Mouse (Mus musculus) lung, postnatal 0 days (tissue): ENCODE results near the gene Ankrd27. TPM values are rescaled to one million over a fixed set of nuclear protein-coding genes. Genes with fewer than 3 reads are reported as not detected.

Experiments
- ATAC-seq: fragments of 200-750 bp; cut with Nextera tagmentation; 2 replicates; pipeline ENCODE4 v1.8.0; 2017; ENCODE audit warnings: moderate library complexity
- DNase-seq: peaks from one replicate; pipeline ENCODE4 v3.0.0-alpha.2; 2016; ENCODE audit warnings: low spot score
- H3K27ac ChIP-seq: fragments of 300-500 bp; sonication (generic); 2 replicates; pipeline ENCODE4 v1.5.1; 2014; ENCODE audit warnings: antibody characterized with exemption, mild to moderate bottlenecking, low read length, mixed read lengths
- H3K27me3 ChIP-seq: fragments of 300-500 bp; sonication (generic); replicated peaks from 2 replicates; pipeline ENCODE4 v1.6.1; 2014; ENCODE audit warnings: low read length, mixed read lengths; ENCODE audit not compliant: insufficient read depth
- H3K36me3 ChIP-seq: fragments of 300-500 bp; sonication (generic); 2 replicates; pipeline ENCODE4 v1.6.1; 2014; ENCODE audit warnings: low read length, mixed read lengths; ENCODE audit not compliant: insufficient read depth
- H3K4me1 ChIP-seq: fragments of 300-500 bp; sonication (generic); 2 replicates; pipeline ENCODE4 v1.6.1; 2014; ENCODE audit warnings: antibody characterized with exemption, low read depth, low read length, mixed read lengths; ENCODE audit not compliant: insufficient read depth
- H3K4me2 ChIP-seq: fragments of 300-500 bp; sonication (generic); replicated peaks from 2 replicates; pipeline ENCODE4 v1.6.1; 2014; ENCODE audit warnings: low read depth, mild to moderate bottlenecking, low read length, moderate library complexity, mixed read lengths
- H3K4me3 ChIP-seq: fragments of 300-500 bp; sonication (generic); 2 replicates; pipeline ENCODE4 v1.5.1; 2014; ENCODE audit warnings: low read depth, low read length
- H3K9ac ChIP-seq: fragments of 300-500 bp; sonication (generic); replicated peaks from 2 replicates; pipeline ENCODE4 v1.6.1; 2014; ENCODE audit warnings: low read depth, mild to moderate bottlenecking
- H3K9me3 ChIP-seq: fragments of 300-500 bp; sonication (generic); 2 replicates; pipeline ENCODE4 v1.6.1; 2016; ENCODE audit warnings: low read length, mixed read lengths
- CTCF ChIP-seq: IDR thresholded peaks from 2 replicates; pipeline ENCODE4 v1.5.1; 2016; ENCODE audit warnings: antibody characterized with exemption, mild to moderate bottlenecking
- EP300 ChIP-seq: IDR thresholded peaks from 2 replicates; pipeline ENCODE4 v1.6.1; 2016; ENCODE audit warnings: antibody characterized with exemption, mild to moderate bottlenecking, control low read depth
- WGBS: fragments of 180-500 bp; shearing (Covaris S2); extraction: QIAGEN DNeasy Blood & Tissue Kit; methylation state at CpG from one replicate; pipeline ENCODE4 v1.1.7; 2014; 5-methylcytosine and 5-hydroxymethylcytosine counted together
- polyA plus RNA-seq: library from polyadenylated mRNA; unstranded; fragments of >200 nt; fragmentation: Nextera tagmentation; extraction: Ambion mirVana; gene quantifications from 2 replicates; pipeline ENCODE4 v1.2.1, GENCODE M21; 2015

Gene Ankrd27
- polyA plus RNA-seq, 1 experiment from 2014 or later: 12.7 TPM

DNA sequence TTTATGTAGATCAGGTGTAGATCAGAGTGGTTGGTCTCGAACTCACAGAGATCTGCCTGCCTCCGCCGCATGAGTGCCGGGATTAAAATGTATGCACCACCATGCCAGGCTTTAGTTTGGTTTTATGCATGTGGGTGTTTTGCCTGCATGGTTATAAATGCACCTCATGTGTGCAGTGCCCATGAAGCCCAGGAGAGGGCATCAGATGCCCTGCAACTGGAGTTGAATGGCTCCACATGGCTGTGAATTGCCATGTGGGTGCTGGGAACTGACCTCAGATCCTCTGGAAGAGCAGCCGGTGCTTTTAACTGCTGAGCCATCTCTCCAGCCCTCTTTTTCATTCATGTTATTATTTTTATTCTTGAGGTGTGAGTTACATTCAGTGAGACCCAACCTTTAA is 40.0 kb downstream of the Ankrd27 start:
- no peaks in the 10 kb centered on the region for H3K9me3 ChIP-seq
- no peak overlapping the region for H3K27ac ChIP-seq
- peaks cover 18% of the 10 kb centered on the region; the same call in 1 of the 2 replicates for H3K36me3 ChIP-seq
- no peak overlapping the region for H3K4me2 ChIP-seq
- no peak for DNase-seq
- ATAC-seq: no peak
- no peaks in the 10 kb centered on the region for H3K27me3 ChIP-seq
- no peak overlapping the region for H3K4me3 ChIP-seq
- 95% methylated on average over 5 of the region's 5 CpGs for WGBS
- no peak for TF ChIP-seq EP300
- peak; percentile 11; the same call in 1 of the 2 replicates for TF ChIP-seq CTCF
- H3K9ac ChIP-seq: no peak overlapping the region
- no peaks in the 10 kb centered on the region for H3K4me1 ChIP-seq

DNA sequence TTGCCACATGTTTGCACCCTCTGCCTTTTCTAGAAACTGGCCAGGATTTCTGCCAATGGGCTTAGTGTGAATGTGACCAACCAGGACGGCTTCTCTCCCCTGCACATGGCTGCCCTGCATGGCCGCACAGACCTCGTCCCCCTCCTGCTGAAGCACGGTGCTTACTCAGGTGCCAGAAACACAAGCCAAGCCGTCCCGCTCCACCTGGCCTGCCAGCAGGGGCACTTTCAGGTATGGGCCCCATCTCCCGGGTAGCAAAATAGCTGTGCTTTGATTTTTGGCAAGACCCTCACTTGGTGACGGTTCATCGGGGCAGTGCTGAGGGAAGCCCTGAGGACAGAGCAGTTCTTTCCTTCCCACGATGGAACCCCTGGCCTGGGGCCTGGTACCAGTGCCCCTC is 41.3 kb downstream of the Ankrd27 start:
- H3K4me2 ChIP-seq: no peak overlapping the region
- H3K9me3 ChIP-seq: no peaks in the 10 kb centered on the region
- peaks cover 24% of the 10 kb centered on the region; the same call in 1 of the 2 replicates for H3K36me3 ChIP-seq
- no peak overlapping the region for H3K9ac ChIP-seq
- TF ChIP-seq EP300 (no peak), CTCF (no peak)
- H3K27me3 ChIP-seq: no peaks in the 10 kb centered on the region
- H3K27ac ChIP-seq: no peak overlapping the region
- ATAC-seq (no peak), DNase-seq (no peak)
- no peaks in the 10 kb centered on the region for H3K4me1 ChIP-seq
- 93% methylated on average over 10 of the region's 10 CpGs for WGBS
- no peak overlapping the region for H3K4me3 ChIP-seq

DNA sequence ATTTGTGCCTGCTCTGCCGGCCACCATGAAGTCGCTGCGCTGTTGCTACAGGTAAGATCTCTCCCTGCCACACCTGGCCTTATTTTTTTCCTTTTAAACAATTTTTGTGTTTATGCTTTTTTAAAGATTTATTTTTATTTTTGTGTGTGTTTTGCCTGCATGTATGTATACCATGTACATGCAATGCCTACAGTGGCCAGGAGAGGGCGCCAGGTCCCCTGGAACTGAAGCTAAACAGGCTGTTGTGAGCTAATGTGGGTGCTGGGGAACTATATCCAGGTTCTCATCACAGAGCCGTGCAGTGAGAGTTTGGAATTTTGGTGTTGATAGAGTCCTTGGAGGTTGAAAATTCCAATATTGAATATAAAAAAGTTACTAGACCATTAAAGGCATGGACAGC is 42.5 kb downstream of the Ankrd27 start:
- 75% methylated on average over 5 of the region's 5 CpGs for WGBS
- Histone ChIP-seq H3K9me3 (no peaks in the 10 kb centered on the region), H3K36me3 (peaks cover 24% of the 10 kb centered on the region; the same call in 1 of the 2 replicates), H3K4me3 (no peak overlapping the region), H3K27me3 (no peaks in the 10 kb centered on the region), H3K9ac (no peak overlapping the region), H3K4me2 (no peak overlapping the region), H3K27ac (no peak overlapping the region), H3K4me1 (no peaks in the 10 kb centered on the region)
- ATAC-seq (no peak), DNase-seq (no peak)
- no peak for TF ChIP-seq EP300
- TF ChIP-seq CTCF: peak; percentile 78

DNA sequence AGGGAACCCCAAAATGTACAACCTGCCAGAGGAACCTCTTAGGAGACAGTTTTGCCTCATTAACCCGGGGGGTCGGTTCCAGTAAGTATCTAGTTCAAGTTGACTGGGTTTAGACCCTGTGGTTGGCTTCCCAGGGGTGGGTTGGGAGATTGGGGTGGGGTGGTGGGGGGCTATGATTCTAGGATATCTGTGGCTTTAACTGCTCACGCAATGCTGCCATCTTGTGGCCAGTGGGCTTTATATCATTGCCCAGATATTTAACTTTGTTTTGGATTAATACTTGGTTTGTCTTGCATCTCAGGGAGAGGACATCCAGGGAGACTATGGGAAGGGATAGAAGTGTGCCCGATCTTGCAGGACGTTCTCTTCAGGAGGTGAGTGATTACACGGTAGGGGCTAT is 50.2 kb downstream of the Ankrd27 start:
- no peak for ATAC-seq
- WGBS: 55% methylated on average over 6 of the region's 6 CpGs

DNA sequence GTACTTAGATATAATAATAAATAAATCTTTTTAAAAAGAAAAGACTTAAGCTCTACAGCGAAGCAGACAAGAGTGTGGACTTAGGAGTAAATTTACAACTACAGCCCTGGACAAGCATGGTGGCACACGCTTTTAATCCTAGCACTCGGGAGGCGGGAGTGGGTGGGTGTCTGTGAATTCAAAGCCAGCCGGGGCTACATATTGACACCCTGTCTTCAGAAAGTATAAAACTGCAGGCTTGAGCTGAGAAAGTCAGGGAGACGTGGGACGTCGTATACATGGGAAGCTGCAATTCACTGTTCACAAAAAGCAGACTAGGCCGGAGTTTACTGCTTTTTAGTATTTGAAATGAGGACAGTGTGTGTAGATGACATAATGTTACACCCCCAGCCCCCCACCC is 50.8 kb downstream of the Ankrd27 start:
- Histone ChIP-seq H3K4me2 (no peak overlapping the region), H3K27me3 (no peaks in the 10 kb centered on the region), H3K36me3 (peaks cover 22% of the 10 kb centered on the region; the same call in 1 of the 2 replicates), H3K9ac (no peak overlapping the region), H3K27ac (no peak overlapping the region), H3K4me1 (no peaks in the 10 kb centered on the region), H3K9me3 (no peaks in the 10 kb centered on the region), H3K4me3 (no peak overlapping the region)
- DNase-seq (no peak), ATAC-seq (no peak)
- 94% methylated on average over 9 of the region's 9 CpGs for WGBS
- TF ChIP-seq CTCF (no peak), EP300 (no peak)

More for the DNA sequence above, 50.2 kb downstream of the Ankrd27 start:
- H3K4me1 ChIP-seq: no peaks in the 10 kb centered on the region
- H3K4me3 ChIP-seq: no peak overlapping the region
- H3K9me3 ChIP-seq: no peaks in the 10 kb centered on the region
- H3K4me2 ChIP-seq: no peak overlapping the region
- no peak overlapping the region for H3K9ac ChIP-seq
- TF ChIP-seq EP300 (no peak), CTCF (peak; percentile 68)
- no peak overlapping the region for H3K27ac ChIP-seq
- DNase-seq: peak; percentile 31
- no peaks in the 10 kb centered on the region for H3K27me3 ChIP-seq
- H3K36me3 ChIP-seq: peaks cover 19% of the 10 kb centered on the region; the same call in 1 of the 2 replicates

DNA sequence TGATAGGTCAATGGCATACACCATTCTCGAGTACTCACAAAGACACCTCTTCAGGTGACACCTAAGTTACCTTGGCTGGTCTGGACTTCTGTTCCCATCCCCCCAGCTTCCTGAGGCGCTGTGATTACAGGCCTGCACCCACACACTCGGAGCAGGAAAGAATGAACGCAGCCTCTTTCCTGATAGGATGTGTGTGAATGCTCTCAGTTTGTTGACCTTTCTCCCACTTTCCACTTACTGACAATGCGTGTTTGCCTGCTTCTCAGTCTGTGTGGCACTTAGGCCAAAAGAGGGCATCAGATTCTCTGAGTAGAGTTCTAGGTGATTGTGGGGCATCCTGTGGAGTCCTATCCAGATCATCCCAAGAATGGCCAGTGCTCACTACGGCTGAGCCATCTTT is 54.0 kb downstream of the Ankrd27 start:
- H3K4me1 ChIP-seq: no peaks in the 10 kb centered on the region
- H3K27me3 ChIP-seq: no peaks in the 10 kb centered on the region
- H3K27ac ChIP-seq: no peak overlapping the region
- TF ChIP-seq EP300 (no peak), CTCF (no peak)
- 40% methylated on average over 6 of the region's 6 CpGs for WGBS
- no peak overlapping the region for H3K9ac ChIP-seq
- H3K4me3 ChIP-seq: no peak overlapping the region
- ATAC-seq (no peak), DNase-seq (no peak)
- H3K9me3 ChIP-seq: no peaks in the 10 kb centered on the region
- peaks cover 27% of the 10 kb centered on the region; the same call in 1 of the 2 replicates for H3K36me3 ChIP-seq
- H3K4me2 ChIP-seq: no peak overlapping the region
